Mouse (Mus musculus) gastrocnemius, postnatal 10 days (tissue): Measurements from ENCODE around the gene Tpra1. TPM values are rescaled to one million over a fixed set of nuclear protein-coding genes. Genes with fewer than 3 reads are reported as not detected.

ENCODE experiments used
- DNase-seq: peaks from one replicate; pipeline ENCODE4 v3.0.0; 2021; ENCODE audit warnings: mixed read lengths
- total RNA-seq, 2 experiments: library from RNA; stranded (reverse); gene quantifications; 2 replicates each; pipeline ENCODE4 v1.2.3; 2021

The Tpra1 gene
- total RNA-seq, 2 experiments from 2014 or later = 21.4 to 34.4 TPM

DNA sequence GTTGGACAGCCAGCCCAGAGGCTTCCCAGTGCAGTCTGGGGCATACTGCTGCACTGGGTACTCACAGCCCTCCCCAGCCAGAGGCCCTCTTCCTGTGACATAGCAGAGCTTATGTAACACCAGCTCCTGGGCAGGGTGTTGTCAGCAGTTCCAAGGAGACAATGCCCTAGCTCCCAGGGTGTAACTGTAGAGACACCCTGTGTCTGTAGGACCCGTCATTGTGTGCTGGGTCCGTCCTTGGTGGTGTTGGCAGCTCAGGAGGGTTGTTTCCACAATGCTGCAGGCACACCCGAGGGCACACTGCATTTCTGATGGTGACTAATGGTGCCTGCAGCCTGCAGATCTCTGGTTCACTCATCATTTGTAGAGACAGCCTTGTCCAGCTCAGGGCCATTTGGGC is 24.8 kb downstream of the Tpra1 start:
- no peak for DNase-seq

DNA sequence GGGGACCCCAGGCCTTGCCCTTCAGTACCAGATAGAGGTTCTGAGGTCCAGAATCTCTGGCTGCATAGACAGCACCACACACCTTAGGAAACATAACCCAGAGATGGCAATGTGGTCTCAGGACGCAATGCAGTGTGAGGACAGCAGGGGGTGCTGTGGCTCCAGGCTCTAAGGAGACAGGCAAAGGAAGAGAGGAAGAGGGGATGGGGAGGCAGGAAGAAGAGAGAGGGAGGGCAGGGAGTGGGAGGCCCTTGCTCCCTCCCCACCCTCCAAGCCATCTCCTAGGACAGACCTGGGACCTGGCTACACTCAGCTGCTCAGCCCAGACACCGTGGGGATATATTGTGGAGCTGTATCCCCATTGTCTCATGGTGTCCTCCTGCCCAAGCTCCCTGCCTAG is 25.5 kb downstream of the Tpra1 start:
- DNase-seq = peak; percentile 81

DNA sequence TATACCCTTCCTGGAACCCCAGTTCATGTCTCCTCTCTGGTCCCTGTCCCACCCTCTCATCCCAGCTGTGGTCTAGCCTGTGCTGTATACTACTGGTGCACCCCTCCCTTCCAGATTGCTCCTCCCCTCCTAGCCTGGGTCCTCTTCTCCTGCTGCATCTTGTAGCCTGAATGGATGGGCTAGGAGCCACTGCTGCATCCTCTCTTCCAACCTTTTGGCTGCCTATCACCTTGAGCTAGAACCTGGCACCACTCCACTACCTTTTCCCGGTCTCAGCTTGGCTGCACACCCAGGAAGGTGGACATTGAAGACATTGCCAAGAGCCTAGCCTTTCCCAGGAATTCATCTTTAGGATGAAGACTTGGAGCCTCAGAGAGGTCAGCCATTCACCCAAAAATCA is 26.0 kb downstream of the Tpra1 start:
- no peak for DNase-seq

DNA sequence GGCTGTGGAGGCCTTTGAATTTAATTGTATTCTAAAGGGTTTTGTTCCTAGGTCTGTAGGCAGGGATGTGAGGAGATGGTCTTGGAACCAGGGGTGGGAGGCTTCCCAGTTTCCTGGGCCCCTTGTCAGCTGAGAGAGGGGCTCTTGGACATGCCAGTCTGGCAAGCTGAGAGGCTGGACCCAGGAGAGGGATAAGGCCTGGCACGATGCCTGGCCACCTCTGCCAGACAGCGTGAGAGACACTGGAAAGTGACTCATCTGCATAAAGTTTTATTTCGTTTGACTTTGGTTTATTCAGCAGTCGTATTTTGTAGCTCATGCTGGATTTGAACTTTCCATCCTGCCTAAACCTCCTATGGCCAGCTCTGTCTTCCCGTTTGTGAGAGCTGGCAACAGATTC is 26.5 kb downstream of the Tpra1 start:
- no peak for DNase-seq

DNA sequence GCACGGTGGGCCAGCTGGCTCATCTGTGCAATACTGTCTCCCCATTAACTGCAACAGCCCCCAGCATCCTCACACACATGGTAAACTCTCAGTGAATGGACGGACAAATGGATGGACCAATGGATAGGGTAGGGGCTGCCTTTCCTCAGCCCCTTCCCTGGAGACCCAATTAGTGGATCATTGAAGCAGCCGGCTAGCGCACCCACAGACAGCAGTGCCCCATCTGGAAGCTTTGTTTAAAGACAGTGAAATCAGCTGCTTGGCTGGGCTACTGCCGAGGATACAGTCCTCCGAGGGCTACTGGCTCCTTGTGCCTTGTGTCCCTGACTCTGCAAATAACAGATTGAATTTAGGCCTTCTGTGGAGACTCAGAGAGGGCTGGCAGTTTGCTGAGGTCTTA is 27.4 kb downstream of the Tpra1 start:
- DNase-seq = no peak

DNA sequence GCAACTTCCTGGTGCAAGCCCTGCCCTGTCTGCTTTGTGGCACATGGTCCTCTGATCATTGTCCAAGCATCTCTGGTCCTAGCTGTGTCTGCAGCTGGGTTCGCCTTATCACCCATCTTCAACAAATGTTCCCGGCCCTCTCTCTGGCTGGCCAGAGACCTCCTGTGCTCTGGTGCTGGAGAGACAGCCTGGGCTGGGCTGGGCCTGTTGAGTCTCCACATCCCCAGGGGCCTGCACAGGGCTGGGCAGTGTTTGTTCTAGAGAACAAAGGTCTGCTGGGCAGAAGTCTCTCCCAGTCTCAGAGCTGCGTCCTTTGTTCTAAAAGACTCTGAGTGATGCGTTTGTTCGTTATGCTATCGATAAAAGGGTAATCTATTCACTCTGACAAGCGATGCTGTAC is 28.0 kb downstream of the Tpra1 start:
- DNase-seq = no peak

DNA sequence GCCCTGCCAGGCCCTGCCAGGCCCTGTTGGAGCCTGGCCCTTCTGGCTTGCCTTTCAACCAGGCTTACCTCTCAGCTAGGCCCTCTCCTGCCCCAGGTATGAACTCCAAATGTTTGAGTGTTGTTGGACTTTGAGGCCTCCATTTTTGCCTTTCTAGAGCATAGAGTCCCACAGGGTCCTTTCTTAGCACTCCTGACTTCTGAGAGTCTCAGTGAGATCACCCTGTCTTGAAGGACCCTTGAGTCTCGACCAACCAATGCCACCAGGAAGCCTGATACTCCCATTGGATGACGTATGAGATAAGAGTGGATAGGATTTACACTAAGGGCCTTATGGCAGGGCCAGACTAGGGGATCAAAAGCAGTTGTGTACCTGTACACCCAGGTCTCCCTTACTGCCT is 29.4 kb downstream of the Tpra1 start:
- DNase-seq = no peak

DNA sequence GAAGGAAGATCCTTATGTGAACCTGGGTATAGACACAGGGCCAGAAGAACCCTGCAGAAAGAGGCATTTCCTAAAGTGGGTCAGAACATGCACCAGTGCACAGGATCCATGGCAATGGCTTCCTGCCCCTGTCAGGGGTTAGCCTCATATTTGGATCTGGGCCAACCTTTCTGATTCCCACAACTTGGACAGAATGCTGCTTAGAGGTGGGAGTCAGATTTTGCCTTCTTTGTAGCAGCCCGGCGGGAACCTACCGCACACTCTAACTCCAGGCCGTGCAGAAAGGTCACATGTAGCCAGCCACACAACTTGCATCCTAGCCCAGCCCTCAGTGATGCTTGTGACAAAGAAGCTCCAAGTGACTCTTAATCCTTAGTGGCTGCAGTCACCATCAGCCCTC is 32.1 kb downstream of the Tpra1 start:
- DNase-seq = no peak

DNA sequence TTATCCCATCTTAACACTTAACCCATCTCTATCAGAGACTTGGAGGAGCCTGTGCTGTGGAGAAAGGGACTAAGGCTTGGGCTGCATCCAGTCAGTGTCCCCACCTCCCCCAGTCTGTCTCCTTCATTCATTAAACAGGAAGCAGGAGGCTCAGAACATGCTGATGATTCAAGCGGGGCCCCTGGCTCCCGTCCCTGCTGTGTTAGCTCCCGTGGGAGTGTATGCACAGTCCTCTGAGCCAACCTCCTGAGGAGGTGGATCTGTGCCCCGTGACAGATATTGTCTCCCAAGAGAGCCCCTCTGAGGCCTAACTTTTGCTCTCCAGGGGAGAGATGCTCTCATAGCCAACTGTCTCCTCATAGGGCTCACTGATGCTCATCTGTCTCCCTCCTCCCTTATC is 32.8 kb downstream of the Tpra1 start:
- DNase-seq = no peak

DNA sequence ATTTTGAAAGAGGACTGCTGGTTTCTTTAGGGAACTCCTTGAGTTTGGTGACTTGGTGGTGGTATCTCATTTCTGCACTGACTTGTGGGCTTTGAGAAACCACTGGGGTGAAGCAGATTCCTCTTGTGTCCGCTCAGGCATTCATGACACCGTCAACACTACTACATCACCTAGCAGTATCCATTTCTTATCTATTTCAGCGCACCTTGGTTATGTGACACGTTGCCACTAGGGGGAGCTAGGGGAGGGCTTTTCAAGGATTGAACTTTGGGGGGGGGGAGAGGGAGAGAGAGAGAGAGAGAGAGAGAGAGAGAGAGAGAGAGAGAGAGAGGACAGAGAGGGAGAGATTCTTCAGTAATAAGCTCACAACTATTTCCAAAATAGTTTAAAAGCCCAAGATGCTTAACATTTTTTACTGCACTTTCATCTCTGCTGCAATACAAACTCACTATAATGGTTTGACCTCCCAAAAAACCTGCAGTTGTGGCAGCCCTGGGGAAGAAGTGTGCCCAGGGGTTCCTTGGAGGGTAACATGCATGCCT is 33.8 kb downstream of the Tpra1 start:
- DNase-seq = peak; percentile 62

DNA sequence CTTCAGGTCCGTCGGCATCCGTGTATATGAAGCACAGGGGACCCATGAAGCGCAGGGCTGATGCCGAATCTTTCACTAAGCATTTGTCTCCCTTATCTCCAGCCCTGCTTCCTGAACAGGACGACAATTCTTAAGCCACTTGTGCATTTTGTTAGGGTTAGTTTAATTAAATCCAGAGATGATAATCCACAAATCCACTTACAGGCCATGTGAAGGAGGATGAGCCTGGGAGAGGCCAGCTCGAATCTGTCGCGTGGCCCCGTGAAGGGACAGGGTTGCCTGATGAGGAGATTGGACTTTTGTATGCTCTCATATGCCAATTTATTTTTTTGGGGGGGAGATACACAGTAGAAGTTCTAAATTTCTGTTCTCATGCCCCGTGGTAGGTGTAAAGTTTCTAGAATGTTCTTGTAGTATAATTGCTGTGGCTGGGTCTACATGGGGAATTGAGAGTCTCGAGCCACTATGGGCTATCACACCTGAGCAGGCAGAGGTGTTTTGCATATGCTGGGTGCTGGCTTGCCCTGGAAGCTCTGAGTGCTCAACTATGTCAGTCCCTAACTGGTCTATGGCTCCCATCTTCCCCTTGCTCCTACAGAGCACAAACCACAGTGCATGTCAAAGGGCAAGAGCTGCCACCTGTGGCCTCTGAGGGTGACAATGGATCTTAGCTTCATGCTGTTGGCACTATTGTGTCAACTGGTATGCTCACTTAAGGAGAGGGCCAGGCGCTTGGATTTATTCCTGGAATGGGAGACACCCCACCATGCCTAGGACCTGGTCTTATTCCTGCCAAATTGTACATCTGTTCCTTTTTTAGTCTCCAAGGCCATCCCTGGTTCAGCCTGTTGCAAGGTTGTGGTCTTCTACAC is 34.5 kb downstream of the Tpra1 start:
- DNase-seq = no peak

DNA sequence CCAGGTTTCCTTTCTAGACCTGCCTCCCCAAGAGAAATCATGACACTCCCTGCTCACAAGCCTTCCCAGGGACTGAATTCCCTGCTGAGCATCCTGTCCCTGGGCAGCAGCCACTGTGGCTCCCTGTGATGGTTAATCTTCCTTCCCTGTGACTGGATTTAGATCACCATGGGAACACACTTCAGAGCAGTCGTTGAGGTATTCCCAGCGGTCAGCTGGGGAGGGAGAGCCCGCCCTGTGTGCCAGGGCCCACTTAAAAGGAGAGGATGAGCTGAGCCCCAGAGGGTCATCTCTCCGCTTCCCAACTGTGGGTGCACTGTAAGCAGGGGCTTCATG is 35.1 kb downstream of the Tpra1 start:
- DNase-seq = no peak

DNA sequence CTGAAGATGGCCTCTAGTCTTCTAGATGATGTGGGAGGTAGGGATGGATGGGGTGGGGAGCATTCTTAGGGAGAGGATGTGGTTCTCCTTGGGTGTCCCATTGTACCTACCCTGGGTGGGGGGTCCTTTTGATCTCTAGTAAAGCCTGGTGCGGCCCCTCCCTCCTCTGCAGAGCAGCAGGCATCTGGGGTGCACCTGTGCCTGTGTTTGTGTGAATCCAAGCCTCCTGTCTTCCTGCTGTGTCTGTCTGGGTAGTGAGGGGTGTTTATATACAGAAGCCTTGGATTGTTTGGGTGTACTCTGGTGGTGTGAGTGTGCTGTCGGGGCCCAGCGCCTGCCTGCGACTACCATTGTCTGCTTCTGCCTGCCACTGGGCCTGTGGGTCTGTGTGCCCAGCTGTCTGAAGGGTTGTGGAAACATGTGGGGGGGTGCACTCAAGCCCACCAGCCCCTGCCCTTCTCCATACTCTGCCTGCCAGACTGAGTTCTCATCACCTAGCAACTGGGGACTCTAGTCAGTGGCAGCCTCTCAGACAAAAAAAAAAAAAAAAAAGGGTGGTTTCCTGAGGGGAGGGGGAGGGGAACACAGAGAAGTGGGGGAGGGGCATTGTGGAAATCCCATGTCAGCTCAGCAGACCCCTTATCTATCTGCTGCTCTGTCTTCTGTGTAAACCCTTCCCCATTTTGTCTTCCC is 36.1 kb downstream of the Tpra1 start:
- DNase-seq = no peak

DNA sequence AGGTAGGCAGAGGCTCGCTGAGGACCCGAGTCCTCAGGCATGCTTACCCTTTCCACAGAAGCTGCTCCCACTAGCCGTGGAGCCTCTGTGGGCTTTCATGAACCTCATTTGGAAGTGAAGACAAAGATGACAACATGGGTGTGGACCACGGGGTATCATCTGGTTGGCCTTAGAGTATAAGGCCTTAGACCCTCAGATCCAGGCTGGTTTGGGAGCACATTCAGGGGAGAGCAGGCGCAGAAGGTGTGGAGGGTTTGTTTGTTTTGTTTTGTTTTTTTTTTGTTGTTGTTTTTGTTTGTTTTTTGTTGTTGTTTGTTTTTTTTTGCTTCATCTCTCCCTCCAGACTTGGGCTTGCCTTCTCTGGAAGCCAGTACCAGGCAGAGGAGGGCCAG is 36.6 kb downstream of the Tpra1 start:
- no peak for DNase-seq

DNA sequence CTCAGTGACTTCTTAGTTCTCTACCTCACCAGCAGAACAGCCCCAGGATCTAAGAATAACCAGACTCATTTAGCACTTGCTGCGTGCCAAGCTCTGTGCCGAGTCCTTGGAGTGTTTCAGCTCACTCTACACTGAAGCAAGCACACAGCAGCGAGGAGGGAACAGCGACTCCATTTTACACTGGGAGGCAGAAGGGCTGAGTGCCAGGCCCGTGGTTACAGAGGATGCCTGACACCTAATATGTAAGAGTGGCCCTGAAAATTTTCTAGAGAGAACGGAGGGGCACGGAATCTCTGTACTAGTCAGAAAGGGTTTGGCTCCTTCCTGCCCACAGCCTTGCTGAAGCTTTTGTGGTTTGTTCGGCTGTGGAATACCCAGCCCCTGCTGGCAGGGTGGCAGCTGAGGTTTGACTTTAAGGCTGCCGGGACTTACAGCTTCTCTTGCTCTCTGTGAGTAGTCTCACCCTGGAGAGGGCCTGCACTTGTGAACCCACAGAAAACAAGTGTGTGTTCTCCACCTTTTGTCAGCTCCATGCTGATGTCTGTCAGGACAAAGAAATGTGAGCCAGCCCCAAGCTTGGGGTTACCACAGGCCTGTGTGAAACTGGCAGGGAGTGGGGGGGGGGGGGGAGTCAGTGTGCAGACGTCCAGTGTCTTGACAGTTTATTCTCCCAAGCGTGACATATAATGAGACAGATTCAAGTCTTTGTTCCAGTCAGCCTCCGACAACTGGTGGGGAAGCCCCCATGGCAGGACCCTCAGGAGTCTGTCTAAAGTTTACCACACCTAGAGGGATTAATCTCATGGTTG is 37.4 kb downstream of the Tpra1 start:
- DNase-seq = no peak

DNA sequence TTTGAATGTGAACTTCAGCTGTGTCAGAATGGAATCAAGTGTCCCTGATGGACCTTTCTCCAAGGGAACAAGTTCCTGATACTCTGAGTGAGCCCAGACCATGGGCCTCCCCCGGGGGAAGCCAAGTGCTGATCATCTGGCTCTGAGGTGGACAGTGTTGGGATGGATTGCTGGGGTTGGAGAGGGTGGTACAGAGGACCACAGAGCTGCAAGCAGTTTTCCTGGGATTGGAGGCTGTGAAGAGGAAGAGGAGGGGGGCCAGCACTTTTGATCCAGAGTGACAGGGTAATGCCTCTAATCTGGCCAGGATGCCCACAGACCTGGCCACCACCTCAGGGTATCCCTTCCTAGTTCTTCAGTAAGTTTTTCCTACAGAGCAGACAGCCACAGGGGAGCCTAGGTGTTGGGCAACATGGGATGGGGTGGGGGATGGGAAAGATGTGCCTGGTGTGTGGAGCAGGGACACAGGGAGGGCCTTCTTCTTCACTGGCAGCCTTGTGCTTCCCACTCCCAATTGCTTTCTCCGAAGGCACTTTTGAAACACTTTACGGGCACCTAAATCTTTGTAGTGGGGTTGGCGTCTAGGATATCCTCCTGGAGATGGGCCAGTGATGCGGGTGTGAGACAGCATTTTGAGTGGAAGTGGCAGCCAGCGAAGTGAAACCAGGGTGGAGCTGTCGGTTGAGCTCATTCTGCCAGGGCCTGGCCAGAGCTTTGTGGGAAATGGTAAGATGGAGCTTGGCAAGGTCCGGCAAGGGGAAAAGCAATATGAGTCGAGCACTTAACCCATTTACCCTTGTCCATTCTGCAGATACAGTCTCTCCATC is 38.3 kb downstream of the Tpra1 start:
- DNase-seq = no peak

DNA sequence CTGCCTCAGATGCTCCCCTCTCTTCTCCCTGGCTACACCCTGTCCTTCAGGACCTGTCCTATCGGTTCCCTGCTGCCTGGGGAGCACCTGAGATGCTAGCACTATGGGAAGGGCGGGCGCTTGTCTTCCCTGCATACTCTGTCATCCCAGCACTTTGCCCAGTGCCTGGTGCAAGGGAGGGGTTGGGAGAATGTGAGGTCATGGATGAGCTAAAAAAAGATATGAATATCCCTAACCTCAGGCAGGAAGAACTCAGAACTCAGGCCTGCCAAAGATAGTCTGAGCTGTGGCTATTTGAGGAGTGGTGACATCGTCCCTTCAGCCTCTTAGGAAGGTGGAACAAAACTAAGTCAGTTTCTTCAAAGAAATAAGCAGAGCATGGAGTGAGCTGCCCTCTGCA is 39.6 kb downstream of the Tpra1 start:
- DNase-seq = no peak

DNA sequence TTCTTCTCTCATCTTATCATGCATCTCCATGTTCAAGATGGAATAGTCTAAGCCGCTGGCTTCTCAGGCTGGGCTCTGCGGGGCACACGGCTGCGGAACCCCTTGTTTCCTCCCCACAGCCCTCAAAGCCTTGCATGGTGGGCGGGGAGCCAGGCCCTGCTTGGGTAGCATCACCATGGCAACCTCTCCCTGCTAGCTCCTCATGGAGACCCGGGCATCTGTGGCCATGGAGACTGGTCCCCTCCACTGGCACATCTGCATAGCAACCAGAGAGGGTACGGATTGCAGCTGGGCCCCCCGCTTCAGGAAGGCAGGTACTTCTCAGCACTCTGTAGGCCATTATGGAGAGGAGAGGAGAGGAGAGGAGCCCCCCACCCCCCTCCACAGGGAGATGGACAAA is 40.5 kb downstream of the Tpra1 start:
- no peak for DNase-seq

DNA sequence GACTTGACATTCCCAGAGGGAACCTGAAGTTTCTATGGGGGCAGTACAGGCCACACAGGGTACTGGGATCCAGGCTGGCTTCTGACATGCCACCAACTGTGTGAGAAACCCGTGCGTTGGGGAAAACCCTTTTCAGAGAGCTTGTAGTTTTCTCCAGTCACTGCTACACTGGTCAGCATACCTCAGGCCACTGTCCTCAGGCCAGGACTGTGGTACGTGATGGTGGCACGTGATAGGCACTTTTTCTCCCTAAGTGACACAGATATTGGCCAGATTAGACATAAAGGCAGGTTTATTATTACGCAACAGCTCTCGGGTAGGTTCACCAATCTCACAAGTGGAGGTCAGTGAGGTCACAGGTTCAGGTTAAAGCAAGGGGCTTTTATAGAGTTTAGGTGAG is 41.6 kb downstream of the Tpra1 start:
- DNase-seq = no peak

DNA sequence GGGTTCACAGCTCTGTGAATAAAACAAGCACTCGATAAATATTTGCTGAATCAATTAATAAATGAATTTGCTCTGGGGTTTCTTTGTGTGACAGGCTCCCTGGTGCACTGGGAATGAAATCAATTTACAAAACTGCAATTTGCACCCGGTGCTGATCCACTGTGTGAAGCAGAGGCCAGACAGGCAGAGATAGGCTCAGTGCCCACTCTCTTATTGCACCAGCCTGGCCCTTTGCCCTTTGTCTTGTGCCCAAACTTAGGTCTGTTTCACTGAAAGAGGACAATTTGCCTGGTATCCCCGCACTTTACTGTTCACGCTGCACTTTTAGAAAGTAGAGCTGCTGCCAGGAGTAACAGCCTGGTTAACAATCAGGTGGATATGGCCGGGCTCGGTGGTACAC is 44.4 kb downstream of the Tpra1 start:
- no peak for DNase-seq

DNA sequence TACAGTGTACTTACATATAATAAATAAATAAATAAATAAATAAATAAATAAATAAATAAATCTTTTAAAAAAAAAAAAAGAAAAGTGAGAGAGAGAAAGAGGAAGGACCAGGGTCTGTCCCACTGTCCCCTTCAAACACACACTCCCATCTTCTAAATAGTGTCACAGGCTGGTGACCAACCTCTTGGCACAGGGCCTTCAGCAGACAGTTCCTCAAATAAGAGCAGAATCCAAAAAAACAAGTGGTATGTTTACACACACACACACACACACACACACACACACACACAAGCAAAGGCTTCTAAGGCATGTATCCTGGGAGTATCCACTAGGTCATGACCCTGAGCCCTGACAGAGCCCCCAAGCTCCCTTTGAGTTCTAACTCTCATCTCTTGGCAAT is 45.7 kb downstream of the Tpra1 start:
- DNase-seq = no peak

DNA sequence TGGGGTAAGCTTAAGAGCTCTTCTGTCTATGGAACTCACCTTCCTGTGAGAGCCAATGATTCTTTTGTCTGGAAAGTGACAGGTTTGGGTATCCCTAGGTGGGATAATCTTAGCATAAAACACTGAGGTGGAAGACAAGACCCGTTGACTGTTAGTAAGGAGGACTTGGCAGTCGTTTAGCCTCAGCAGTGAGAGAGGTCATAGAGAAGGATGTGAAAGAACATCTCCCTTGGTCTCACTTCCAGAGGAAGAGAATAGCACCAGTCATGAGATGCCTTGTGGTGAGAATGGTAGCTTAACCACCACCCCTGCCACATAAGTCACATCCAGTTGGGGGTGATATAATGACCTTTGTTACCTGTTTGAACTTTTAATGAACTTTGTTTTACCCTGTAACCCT is 54.7 kb downstream of the Tpra1 start:
- no peak for DNase-seq
